Mouse (Mus musculus) left cerebral cortex, postnatal 14 days (tissue): Measurements from ENCODE around the gene Slc7a10. TPM values are rescaled to one million over a fixed set of nuclear protein-coding genes. Genes with fewer than 3 reads are reported as not detected.

Experiments used
- DNase-seq, 2 experiments: peaks; one replicate each; pipeline ENCODE4 v3.0.0; 2021 to 2022; ENCODE audit warnings: low spot score in 2 of 2, mixed read lengths in 1 of 2
- intact Hi-C: fragments of 180-260 bp; cut with DNase I; formaldehyde crosslinking; loops from one replicate; pipeline ENCODE4 v1.15.1; 2025
- total RNA-seq, 2 experiments: library from RNA; stranded (reverse); gene quantifications; 2 replicates each; pipeline ENCODE4 v1.2.3; 2021

Slc7a10 gene
- total RNA-seq, 2 experiments from 2014 or later, result 45.4 to 48.0 TPM

GRCm38 (mm10) chr7:35167925-35168324 is 18.3 kb upstream of the Slc7a10 start:
- intact Hi-C loops, result loop anchor here (2.0 to 5.0 kb wide), 2 partner anchors 49 to 761 kb away; partner anchors contain the start of gene Cebpa
- DNase-seq, result no peak

GRCm38 (mm10) chr7:35169341-35169740 is 16.8 kb upstream of the Slc7a10 start:
- intact Hi-C loops, result loop anchor here (1.0 to 5.0 kb wide), 3 partner anchors 51 to 762 kb away; partner anchors contain the start of gene Cebpa

GRCm38 (mm10) chr7:35171867-35172382 is 14.3 kb upstream of the Slc7a10 start:
- intact Hi-C loops, result no loop called here
- DNase-seq, result peak; percentile 85 to 92

More at GRCm38 (mm10) chr7:35169341-35169740, 16.8 kb upstream of the Slc7a10 start:
- DNase-seq, result peak; percentile 92 to 93

GRCm38 (mm10) chr7:35172519-35172918 is 13.7 kb upstream of the Slc7a10 start:
- no peak for DNase-seq
- intact Hi-C loops, result no loop called here

DNA sequence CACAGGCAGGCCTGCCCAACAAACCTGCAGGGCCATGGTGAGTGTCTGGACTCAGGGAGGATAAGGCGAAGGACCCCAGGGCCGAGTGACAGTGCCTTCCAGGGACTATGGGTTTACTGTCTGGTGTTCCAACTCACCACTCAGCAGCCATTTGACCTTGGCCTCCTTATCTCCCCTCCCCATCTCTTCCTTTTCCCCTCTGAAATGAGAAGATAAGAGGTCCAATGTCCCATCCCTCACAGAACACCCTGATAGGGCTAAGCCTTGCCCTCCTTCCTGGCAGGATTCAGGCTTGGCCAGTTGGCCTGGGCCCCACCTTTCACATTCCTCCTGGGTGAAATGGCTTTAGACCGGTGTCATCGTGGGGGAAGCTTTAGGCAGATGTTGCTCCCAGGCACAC is 10.7 kb upstream of the Slc7a10 start:
- intact Hi-C loops, result loop anchor here (5.0 kb wide), 1 partner anchor 87 kb away; no protein-coding TSS in a partner anchor
- no peak for DNase-seq

DNA sequence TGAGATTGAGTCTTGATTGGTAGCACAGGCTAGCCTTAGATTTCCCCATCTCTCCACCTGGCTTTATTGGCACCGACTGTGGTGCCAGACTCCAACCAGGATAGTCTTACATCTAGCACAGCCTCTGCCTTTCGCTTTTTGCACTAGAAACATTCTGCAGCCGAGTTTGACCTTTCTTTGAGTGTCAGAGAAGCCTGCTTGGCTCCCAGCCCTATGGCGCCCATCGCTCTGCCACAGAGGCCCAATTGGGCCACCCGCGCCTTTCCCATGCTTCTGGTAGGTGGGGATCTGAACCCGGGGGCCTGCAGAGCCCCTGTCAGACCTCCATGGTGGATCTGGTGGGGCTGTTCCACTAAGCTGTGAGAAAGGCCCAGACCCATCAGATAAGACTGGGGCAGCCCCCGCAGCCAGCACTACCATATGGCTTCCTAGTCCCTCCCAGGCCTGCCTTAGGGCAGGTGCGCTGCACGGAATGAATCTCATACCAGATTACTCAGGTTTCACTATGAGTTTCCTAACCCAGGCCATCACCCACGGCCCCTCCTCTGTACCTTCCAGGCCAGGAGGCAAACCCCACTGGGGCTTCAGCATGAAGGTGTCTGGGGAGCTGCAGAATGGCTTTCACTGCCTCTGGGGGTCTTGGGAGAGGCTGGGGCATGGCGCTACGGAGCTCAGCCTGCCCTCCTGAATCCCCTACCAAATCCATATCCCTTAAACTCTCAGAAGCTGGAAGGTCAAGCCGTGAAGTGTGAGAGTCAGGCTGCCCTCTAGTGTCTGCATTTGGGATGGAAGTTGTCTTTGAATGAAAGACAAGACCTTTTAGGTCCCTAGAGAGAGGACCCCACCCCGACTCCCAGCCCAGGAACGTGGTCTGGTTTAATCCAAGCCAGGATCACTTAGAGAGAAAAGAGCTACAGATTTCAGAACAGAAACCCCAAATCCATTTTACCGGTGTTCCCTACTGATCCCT is 9.5 kb upstream of the Slc7a10 start:
- intact Hi-C loops, result loop anchor here (5.0 kb wide), 1 partner anchor 86 kb away; no protein-coding TSS in a partner anchor
- peak in 1 of 2 experiments; percentile 40 for DNase-seq

DNA sequence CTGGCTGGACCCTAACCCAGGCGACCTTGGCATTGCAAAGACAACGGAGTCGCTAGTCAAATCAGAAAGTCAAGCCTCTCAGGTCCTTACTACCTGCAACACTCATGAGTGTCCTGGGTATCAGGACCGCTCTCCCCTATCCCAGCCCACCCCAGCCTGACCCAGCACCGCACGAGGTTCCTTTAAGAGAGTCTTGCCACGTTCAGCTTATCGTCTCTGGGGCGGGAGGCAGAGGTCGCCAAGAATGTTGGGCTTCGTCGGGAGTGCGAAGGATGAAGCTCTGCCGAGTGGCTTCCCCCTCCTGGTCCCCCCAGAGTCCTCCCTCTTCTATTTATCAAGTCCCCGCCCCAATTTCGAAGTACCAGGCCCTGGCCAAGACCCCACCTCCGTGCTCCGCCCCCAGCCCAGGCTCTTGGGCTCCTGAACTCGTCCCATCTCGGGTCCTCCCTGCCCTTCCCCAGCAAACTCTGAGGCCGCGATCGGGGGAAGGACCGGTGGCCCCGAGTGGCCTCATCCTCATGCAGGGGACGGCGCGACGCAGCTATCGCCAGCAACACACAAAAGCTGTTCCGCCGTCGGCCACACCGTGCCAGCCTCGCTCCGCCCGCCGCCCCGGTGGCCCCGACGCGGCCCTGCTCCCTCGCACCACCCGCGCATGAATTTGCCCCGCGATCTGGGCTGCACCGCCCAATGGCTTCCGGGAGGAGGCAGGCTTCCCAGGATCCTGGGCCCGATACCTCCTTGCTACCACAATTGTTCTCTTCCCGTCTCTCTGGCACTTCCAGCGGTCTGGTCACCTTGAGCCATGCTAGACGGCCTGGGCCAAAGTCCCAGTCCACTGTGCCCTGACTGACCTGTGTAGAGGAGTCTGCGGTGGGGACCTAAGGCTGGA is 1.1 kb upstream of the Slc7a10 start:
- peak; percentile 28 to 46 for DNase-seq
- intact Hi-C loops, result no loop called here

- intact Hi-C loops, result no loop called here
- DNase-seq, result no peak
Measured at GRCm38 (mm10) chr7:35189699-35190098, 3.5 kb downstream of the Slc7a10 start.

DNA sequence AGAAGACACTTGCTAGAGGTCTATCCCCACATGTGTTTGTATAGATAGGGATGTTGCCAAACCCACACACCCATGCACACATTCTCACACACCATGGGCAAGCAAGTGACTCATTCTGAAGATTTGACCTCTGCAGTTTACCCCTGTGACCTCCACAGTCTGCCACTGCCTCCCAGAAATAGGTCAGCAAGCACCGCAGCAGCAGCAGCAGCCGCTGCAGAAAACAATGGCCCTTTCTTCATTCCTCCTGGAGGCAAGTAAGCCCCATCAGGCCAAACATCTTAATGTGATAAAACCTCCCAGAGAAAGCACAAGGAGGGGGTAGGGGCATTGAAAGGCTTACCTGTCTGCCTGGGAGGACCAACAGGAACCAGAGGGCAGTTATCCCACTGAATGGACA is 5.1 kb downstream of the Slc7a10 start:
- intact Hi-C loops, result no loop called here
- DNase-seq, result no peak

- intact Hi-C loops, result no loop called here
- no peak for DNase-seq
Measured at GRCm38 (mm10) chr7:35197022-35197421, 10.8 kb downstream of the Slc7a10 start.

- intact Hi-C loops, result no loop called here
- DNase-seq, result no peak
Measured at GRCm38 (mm10) chr7:35198981-35199754, 13.0 kb downstream of the Slc7a10 start.

DNA sequence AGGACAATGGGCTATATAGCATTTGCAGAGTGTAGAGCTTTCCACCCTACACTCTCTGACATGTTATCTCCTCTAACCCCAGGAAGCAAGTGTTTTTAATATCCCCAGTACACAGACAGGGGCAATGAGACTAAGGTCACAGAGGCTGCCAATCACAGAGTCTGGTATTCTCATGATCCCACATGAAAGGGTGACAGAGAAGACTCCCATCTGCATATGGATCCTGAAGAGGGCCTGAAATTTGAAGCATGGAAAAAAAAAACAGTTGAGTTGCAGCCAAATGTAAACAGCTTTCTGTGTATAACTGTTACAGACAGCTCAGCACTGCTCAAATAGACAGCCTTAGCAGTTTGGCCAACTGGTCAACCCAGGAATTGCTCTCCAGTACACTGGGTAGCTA is 13.6 kb downstream of the Slc7a10 start:
- DNase-seq, result no peak
- intact Hi-C loops, result no loop called here

- intact Hi-C loops, result no loop called here
- DNase-seq, result no peak
Measured at GRCm38 (mm10) chr7:35211791-35212190, 25.6 kb downstream of the Slc7a10 start.

- no peak for DNase-seq
Measured at GRCm38 (mm10) chr7:35214442-35215222, 28.4 kb downstream of the Slc7a10 start.

GRCm38 (mm10) chr7:35215225-35215624 is 29.0 kb downstream of the Slc7a10 start, which contains the start of gene Lrp3:
Gene Lrp3 (minus strand): TSS chr7:35215498.
- intact Hi-C loops, result no loop called here
- DNase-seq, result peak in 1 of 2 experiments; percentile 65

More at GRCm38 (mm10) chr7:35214442-35215222, 28.4 kb downstream of the Slc7a10 start:
- intact Hi-C loops, result no loop called here

DNA sequence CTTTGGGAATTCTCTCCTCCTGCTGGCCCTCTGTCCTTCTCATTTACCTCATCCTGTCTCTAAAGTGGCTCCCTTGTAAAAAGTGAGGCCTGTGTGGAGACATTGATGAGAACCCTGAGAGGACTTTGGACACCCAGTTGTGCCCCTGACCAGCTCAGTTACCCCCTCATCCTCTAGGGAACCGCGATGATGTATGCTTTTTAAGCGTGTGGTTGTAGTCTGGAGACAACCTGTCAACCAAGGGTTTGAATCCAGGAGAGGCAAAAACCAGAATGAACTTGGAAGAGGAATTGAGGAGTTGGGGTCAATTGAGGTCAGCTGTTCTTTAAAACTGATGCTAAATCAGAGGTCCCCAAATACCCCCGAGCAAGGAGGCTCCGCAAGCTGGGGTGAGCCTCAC is 29.5 kb downstream of the Slc7a10 start:
- intact Hi-C loops, result no loop called here
- DNase-seq, result no peak

DNA sequence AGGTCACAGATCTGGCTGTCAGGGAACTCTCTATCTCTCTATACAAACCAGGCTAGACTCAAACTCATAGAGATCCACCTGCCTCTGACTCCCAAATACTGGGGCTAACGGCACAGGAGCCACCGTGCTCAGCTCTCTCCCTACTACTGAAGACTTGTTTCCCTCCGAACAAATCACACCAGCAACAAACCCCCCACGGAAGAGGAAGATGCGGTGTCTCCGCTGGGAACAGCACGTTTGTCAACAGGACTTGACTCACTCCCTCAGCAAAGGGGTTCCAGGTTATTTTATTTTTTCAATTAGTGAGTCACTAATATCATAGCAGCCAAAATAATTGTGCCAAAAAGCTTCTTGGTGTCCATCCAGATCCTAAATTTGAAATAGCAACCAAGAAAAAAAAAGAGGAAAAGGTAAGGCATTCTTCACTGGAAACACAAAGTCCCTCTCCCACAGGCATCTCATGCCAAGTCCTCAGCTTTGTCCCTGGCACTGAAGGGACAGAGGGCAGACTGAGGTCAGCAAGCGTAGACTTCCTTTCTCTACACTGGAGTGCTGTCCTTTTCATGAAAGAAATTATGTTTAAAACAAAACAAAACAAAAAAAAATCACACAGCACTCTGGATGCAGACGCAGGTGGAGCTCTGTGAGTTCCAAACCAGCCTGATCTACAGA is 34.6 kb downstream of the Slc7a10 start:
- no peak for DNase-seq
- intact Hi-C loops, result no loop called here
